Mouse (Mus musculus): ENCODE data around the gene Cdk17. TPM values are rescaled to one million over a fixed set of nuclear protein-coding genes. Genes with fewer than 3 reads are reported as not detected.
A peak's percentile ranks its signal among the peaks of the same experiment; 100 is the strongest.

Gene Cdk17
- polyA plus RNA-seq, 1 experiment from 2014 or later: 14.2 TPM

GRCm38 (mm10) chr10:93201846-93202458, 41.3 kb downstream of the Cdk17 start:
- WGBS: 89% methylated on average over 6 of the region's 6 CpGs
- Histone ChIP-seq H3K4me1 (ENCODE audit: control insufficient read depth, insufficient read depth, low read length) (no peaks in the 10 kb centered on the region), H3K4me2 (ENCODE audit: low read depth, low read length) (no peak overlapping the region), H3K27ac (ENCODE audit: low read length) (no peak overlapping the region), H3K4me3 (replicated peaks; ENCODE audit: low read length) (no peak overlapping the region), H3K27me3 (ENCODE audit: control insufficient read depth, insufficient read depth, low read length) (no peaks in the 10 kb centered on the region), H3K36me3 (ENCODE audit: control insufficient read depth, insufficient read depth, low read length) (0 out of 2 replicates have a peak, but pooled peaks cover 3% of the 10 kb centered on the region), H3K9ac (ENCODE audit: low read length) (no peak overlapping the region), H3K9me3 (replicated peaks; ENCODE audit: control insufficient read depth, low read length) (no peaks in the 10 kb centered on the region)
- ATAC-seq (ENCODE audit: insufficient read depth, low FRiP score): no peak

- H3K27me3 ChIP-seq (ENCODE audit: control insufficient read depth, insufficient read depth, low read length): no peaks in the 10 kb centered on the region
- no peak for ATAC-seq (ENCODE audit: insufficient read depth, low FRiP score)
- H3K9me3 ChIP-seq (replicated peaks; ENCODE audit: control insufficient read depth, low read length): no peaks in the 10 kb centered on the region
- no peak overlapping the region for H3K4me2 ChIP-seq (ENCODE audit: low read depth, low read length)
- no peak overlapping the region for H3K27ac ChIP-seq (ENCODE audit: low read length)
- 0 out of 2 replicates have a peak, but pooled peaks cover 3% of the 10 kb centered on the region for H3K36me3 ChIP-seq (ENCODE audit: control insufficient read depth, insufficient read depth, low read length)
- no peaks in the 10 kb centered on the region for H3K4me1 ChIP-seq (ENCODE audit: control insufficient read depth, insufficient read depth, low read length)
- WGBS: 80% methylated on average over 4 of the region's 4 CpGs
- no peak overlapping the region for H3K9ac ChIP-seq (ENCODE audit: low read length)
- H3K4me3 ChIP-seq (replicated peaks; ENCODE audit: low read length): no peak overlapping the region
These were observed 44.7 kb downstream of the Cdk17 start for GRCm38 (mm10) chr10:93205287-93205956.

GRCm38 (mm10) chr10:93207176-93207575, 46.5 kb downstream of the Cdk17 start:
- H3K4me3 ChIP-seq (replicated peaks; ENCODE audit: low read length): no peak overlapping the region
- no peak overlapping the region for H3K9ac ChIP-seq (ENCODE audit: low read length)
- H3K9me3 ChIP-seq (replicated peaks; ENCODE audit: control insufficient read depth, low read length): no peaks in the 10 kb centered on the region
- 0 out of 2 replicates have a peak, but pooled peaks cover 3% of the 10 kb centered on the region for H3K36me3 ChIP-seq (ENCODE audit: control insufficient read depth, insufficient read depth, low read length)
- no peak overlapping the region for H3K4me2 ChIP-seq (ENCODE audit: low read depth, low read length)
- 70% methylated on average over 5 of the region's 5 CpGs for WGBS
- no peaks in the 10 kb centered on the region for H3K4me1 ChIP-seq (ENCODE audit: control insufficient read depth, insufficient read depth, low read length)
- no peak overlapping the region for H3K27ac ChIP-seq (ENCODE audit: low read length)
- H3K27me3 ChIP-seq (ENCODE audit: control insufficient read depth, insufficient read depth, low read length): no peaks in the 10 kb centered on the region
- no peak for ATAC-seq (ENCODE audit: insufficient read depth, low FRiP score)

- Histone ChIP-seq H3K9ac (ENCODE audit: low read length) (no peak overlapping the region), H3K27me3 (ENCODE audit: control insufficient read depth, insufficient read depth, low read length) (no peaks in the 10 kb centered on the region), H3K4me1 (ENCODE audit: control insufficient read depth, insufficient read depth, low read length) (0 out of 2 replicates have a peak, but pooled peaks cover 2% of the 10 kb centered on the region), H3K27ac (ENCODE audit: low read length) (no peak overlapping the region), H3K4me2 (ENCODE audit: low read depth, low read length) (no peak overlapping the region), H3K9me3 (replicated peaks; ENCODE audit: control insufficient read depth, low read length) (no peaks in the 10 kb centered on the region; the same call in 1 of the 2 replicates), H3K36me3 (ENCODE audit: control insufficient read depth, insufficient read depth, low read length) (peaks cover 31% of the 10 kb centered on the region), H3K4me3 (replicated peaks; ENCODE audit: low read length) (no peak overlapping the region)
- 76% methylated on average over 2 of the region's 2 CpGs for WGBS
- ATAC-seq (ENCODE audit: insufficient read depth, low FRiP score): no peak
These were observed 52.0 kb downstream of the Cdk17 start for GRCm38 (mm10) chr10:93212699-93213098.

- peaks cover 37% of the 10 kb centered on the region for H3K36me3 ChIP-seq (ENCODE audit: control insufficient read depth, insufficient read depth, low read length)
These were observed 52.7 kb downstream of the Cdk17 start for GRCm38 (mm10) chr10:93213339-93213738.

GRCm38 (mm10) chr10:93214251-93214650, 53.6 kb downstream of the Cdk17 start:
- no peak for ATAC-seq (ENCODE audit: insufficient read depth, low FRiP score)
- H3K4me2 ChIP-seq (ENCODE audit: low read depth, low read length): no peak overlapping the region
- peaks cover 35% of the 10 kb centered on the region for H3K36me3 ChIP-seq (ENCODE audit: control insufficient read depth, insufficient read depth, low read length)
- WGBS: 62% methylated on average over 4 of the region's 4 CpGs
- no peak overlapping the region for H3K9ac ChIP-seq (ENCODE audit: low read length)
- H3K4me3 ChIP-seq (replicated peaks; ENCODE audit: low read length): no peak overlapping the region
- H3K27ac ChIP-seq (ENCODE audit: low read length): no peak overlapping the region
- 0 out of 2 replicates have a peak, but pooled peaks cover 2% of the 10 kb centered on the region for H3K4me1 ChIP-seq (ENCODE audit: control insufficient read depth, insufficient read depth, low read length)
- H3K9me3 ChIP-seq (replicated peaks; ENCODE audit: control insufficient read depth, low read length): no peaks in the 10 kb centered on the region; the same call in 1 of the 2 replicates
- no peaks in the 10 kb centered on the region for H3K27me3 ChIP-seq (ENCODE audit: control insufficient read depth, insufficient read depth, low read length)

More at GRCm38 (mm10) chr10:93213339-93213738, 52.7 kb downstream of the Cdk17 start:
- Histone ChIP-seq H3K27me3 (ENCODE audit: control insufficient read depth, insufficient read depth, low read length) (no peaks in the 10 kb centered on the region), H3K27ac (ENCODE audit: low read length) (no peak overlapping the region), H3K4me2 (ENCODE audit: low read depth, low read length) (no peak overlapping the region), H3K4me3 (replicated peaks; ENCODE audit: low read length) (no peak overlapping the region), H3K9me3 (replicated peaks; ENCODE audit: control insufficient read depth, low read length) (no peaks in the 10 kb centered on the region; the same call in 1 of the 2 replicates), H3K4me1 (ENCODE audit: control insufficient read depth, insufficient read depth, low read length) (0 out of 2 replicates have a peak, but pooled peaks cover 2% of the 10 kb centered on the region), H3K9ac (ENCODE audit: low read length) (no peak overlapping the region)
- no peak for ATAC-seq (ENCODE audit: insufficient read depth, low FRiP score)
- WGBS: 66% methylated on average over 7 of the region's 7 CpGs

- H3K27ac ChIP-seq (ENCODE audit: low read length): no peak overlapping the region
- 0 out of 2 replicates have a peak, but pooled peaks cover 2% of the 10 kb centered on the region for H3K4me1 ChIP-seq (ENCODE audit: control insufficient read depth, insufficient read depth, low read length)
- no peak overlapping the region for H3K4me3 ChIP-seq (replicated peaks; ENCODE audit: low read length)
- H3K9ac ChIP-seq (ENCODE audit: low read length): no peak overlapping the region
- no peaks in the 10 kb centered on the region; the same call in 1 of the 2 replicates for H3K9me3 ChIP-seq (replicated peaks; ENCODE audit: control insufficient read depth, low read length)
- no peak for ATAC-seq (ENCODE audit: insufficient read depth, low FRiP score)
- peaks cover 35% of the 10 kb centered on the region for H3K36me3 ChIP-seq (ENCODE audit: control insufficient read depth, insufficient read depth, low read length)
- no peak overlapping the region for H3K4me2 ChIP-seq (ENCODE audit: low read depth, low read length)
- 93% methylated on average over 8 of the region's 8 CpGs for WGBS
- no peaks in the 10 kb centered on the region for H3K27me3 ChIP-seq (ENCODE audit: control insufficient read depth, insufficient read depth, low read length)
These were observed 54.5 kb downstream of the Cdk17 start for GRCm38 (mm10) chr10:93215051-93215763.

GRCm38 (mm10) chr10:93225751-93226150, 65.1 kb downstream of the Cdk17 start:
- ATAC-seq (ENCODE audit: insufficient read depth, low FRiP score): no peak
- Histone ChIP-seq H3K9ac (ENCODE audit: low read length) (no peak overlapping the region), H3K4me2 (ENCODE audit: low read depth, low read length) (no peak overlapping the region), H3K27me3 (ENCODE audit: control insufficient read depth, insufficient read depth, low read length) (no peaks in the 10 kb centered on the region), H3K9me3 (replicated peaks; ENCODE audit: control insufficient read depth, low read length) (no peaks in the 10 kb centered on the region), H3K36me3 (ENCODE audit: control insufficient read depth, insufficient read depth, low read length) (0 out of 2 replicates have a peak, but pooled peaks cover 4% of the 10 kb centered on the region), H3K4me1 (ENCODE audit: control insufficient read depth, insufficient read depth, low read length) (no peaks in the 10 kb centered on the region), H3K27ac (ENCODE audit: low read length) (no peak overlapping the region), H3K4me3 (replicated peaks; ENCODE audit: low read length) (no peak overlapping the region)
- 80% methylated on average over 6 of the region's 6 CpGs for WGBS

- Histone ChIP-seq H3K4me2 (ENCODE audit: low read depth, low read length) (no peak overlapping the region), H3K36me3 (ENCODE audit: control insufficient read depth, insufficient read depth, low read length) (0 out of 2 replicates have a peak, but pooled peaks cover 4% of the 10 kb centered on the region), H3K4me3 (replicated peaks; ENCODE audit: low read length) (no peak overlapping the region), H3K9me3 (replicated peaks; ENCODE audit: control insufficient read depth, low read length) (no peaks in the 10 kb centered on the region), H3K9ac (ENCODE audit: low read length) (no peak overlapping the region), H3K27me3 (ENCODE audit: control insufficient read depth, insufficient read depth, low read length) (no peaks in the 10 kb centered on the region), H3K27ac (ENCODE audit: low read length) (0 out of 2 replicates have a peak overlapping the region, but pooled peaks have one; percentile 1), H3K4me1 (ENCODE audit: control insufficient read depth, insufficient read depth, low read length) (no peaks in the 10 kb centered on the region)
- ATAC-seq (ENCODE audit: insufficient read depth, low FRiP score): no peak
- 65% methylated on average over 8 of the region's 8 CpGs for WGBS
These were observed 67.2 kb downstream of the Cdk17 start for GRCm38 (mm10) chr10:93227921-93228320.

Data from stomach, embryonic 16.5 days (tissue).